Mouse (Mus musculus): ENCODE measurements around the gene Krt42. TPM values are rescaled to one million over a fixed set of nuclear protein-coding genes. Genes with fewer than 3 reads are reported as not detected.

The Krt42 gene
- total RNA-seq, 4 experiments from 2014 or later: not detected

Other genes starting within 250 kb of the Krt42 start
- not detected for gene Krt33b, start 240.0 kb downstream of the Krt42 start, total RNA-seq (2022)
- not detected for gene Krt34, start 228.3 kb downstream of the Krt42 start, total RNA-seq (2022)
- not detected for gene Krt31, start 219.3 kb downstream of the Krt42 start, total RNA-seq (2022)
- not detected for gene Krt32, start 181.6 kb downstream of the Krt42 start, total RNA-seq (2022)
- not detected for gene Krt35, start 173.6 kb downstream of the Krt42 start, total RNA-seq (2022)
- gene Krt36, start 164.2 kb downstream of the Krt42 start, total RNA-seq (2022): not detected
- not detected for gene Krt13, start 148.3 kb downstream of the Krt42 start, total RNA-seq (2022)
- not detected for gene Krt15, start 133.9 kb downstream of the Krt42 start, total RNA-seq (2022)
- not detected for gene Krt19, start 121.2 kb downstream of the Krt42 start, total RNA-seq (2022)
- gene Krt9, start 76.6 kb downstream of the Krt42 start, total RNA-seq (2022): 1 to 10 TPM; 4.2 to 5.0 (median 4.4) TPM
- not detected for gene Krt14, start 62.3 kb downstream of the Krt42 start, total RNA-seq (2022)
- not detected for gene Krt16, start 21.0 kb downstream of the Krt42 start, total RNA-seq (2022)
- gene Krt17, start 8.8 kb downstream of the Krt42 start, total RNA-seq (2022): under 1 TPM in 1 of 4 experiments, not detected in 3; 0.50 TPM
- gene Eif1, start 50.0 kb upstream of the Krt42 start, total RNA-seq (2022): 100 to 1,000 TPM; 753 to 824 (median 763) TPM
- not detected for gene Gast, start 64.5 kb upstream of the Krt42 start, total RNA-seq (2022)
- gene Hap1, start 86.3 kb upstream of the Krt42 start, total RNA-seq (2022): 100 to 1,000 TPM; 132 to 184 (median 175) TPM
- gene Jup, start 127.9 kb upstream of the Krt42 start, total RNA-seq (2022): 10 to 100 TPM; 54.1 to 58.4 (median 55.9) TPM
- 10 to 100 TPM; 10.4 to 12.8 (median 12.3) TPM for gene P3h4, start 145.0 kb upstream of the Krt42 start, total RNA-seq (2022)
- 1 to 10 TPM; 5.2 to 8.3 (median 6.2) TPM for gene Fkbp10, start 145.8 kb upstream of the Krt42 start, total RNA-seq (2022)
- gene Nt5c3b, start 171.9 kb upstream of the Krt42 start, total RNA-seq (2022): 10 to 100 TPM; 46.9 to 52.6 (median 50.0) TPM
- gene Klhl10, start 172.0 kb upstream of the Krt42 start, total RNA-seq (2022): 1 to 10 TPM in 2 of 4 experiments, under 1 TPM in 2; 0.84 to 1.4 (median 1.0) TPM
- gene Klhl11, start 202.9 kb upstream of the Krt42 start, total RNA-seq (2022): 10 to 100 TPM; 94.8 to 99.9 (median 97.3) TPM